Mouse (Mus musculus) lung, adult 2 months (tissue): Measurements from ENCODE around the gene Snrk. TPM values are rescaled to one million over a fixed set of nuclear protein-coding genes. Genes with fewer than 3 reads are reported as not detected.

Experiments
- DNase-seq: peaks from one replicate; pipeline ENCODE4 v3.0.0; 2022
- H3K4me1 ChIP-seq: fragments of 200-500 bp; 2 replicates; pipeline ENCODE4 v1.6.1; 2011; ENCODE audit warnings: low read length; ENCODE audit not compliant: control insufficient read depth, insufficient read depth
- H3K4me3 ChIP-seq: fragments of 200-500 bp; replicated peaks from 2 replicates; pipeline ENCODE3; 2011; ENCODE audit warnings: low read depth, mild to moderate bottlenecking, control low read depth, low read length; ENCODE audit errors: extremely low read depth
- CTCF ChIP-seq: fragments of 200-500 bp; IDR thresholded peaks from 2 replicates; pipeline ENCODE4 v1.5.1; 2011; ENCODE audit warnings: mild to moderate bottlenecking, low read length, control low read depth; ENCODE audit not compliant: insufficient read depth
- POLR2A ChIP-seq: fragments of 200-500 bp; IDR thresholded peaks from 2 replicates; pipeline ENCODE4 v1.6.1; 2011; ENCODE audit warnings: low read depth, mild to moderate bottlenecking, control low read depth, low read length, borderline replicate concordance; ENCODE audit errors: extremely low read depth
- WGBS: fragments of 180-500 bp; shearing (Covaris S2); methylation state at CpG from one replicate; pipeline ENCODE4 v1.1.7; 2018; 5-methylcytosine and 5-hydroxymethylcytosine counted together
- polyA plus RNA-seq: library from polyadenylated mRNA; depleted of rRNA; stranded (reverse); fragments of >200 nt; gene quantifications from 2 replicates; pipeline ENCODE4 v1.2.3, GENCODE M21; 2012

Gene Snrk
- polyA plus RNA-seq, 1 experiment = 107 TPM

DNA sequence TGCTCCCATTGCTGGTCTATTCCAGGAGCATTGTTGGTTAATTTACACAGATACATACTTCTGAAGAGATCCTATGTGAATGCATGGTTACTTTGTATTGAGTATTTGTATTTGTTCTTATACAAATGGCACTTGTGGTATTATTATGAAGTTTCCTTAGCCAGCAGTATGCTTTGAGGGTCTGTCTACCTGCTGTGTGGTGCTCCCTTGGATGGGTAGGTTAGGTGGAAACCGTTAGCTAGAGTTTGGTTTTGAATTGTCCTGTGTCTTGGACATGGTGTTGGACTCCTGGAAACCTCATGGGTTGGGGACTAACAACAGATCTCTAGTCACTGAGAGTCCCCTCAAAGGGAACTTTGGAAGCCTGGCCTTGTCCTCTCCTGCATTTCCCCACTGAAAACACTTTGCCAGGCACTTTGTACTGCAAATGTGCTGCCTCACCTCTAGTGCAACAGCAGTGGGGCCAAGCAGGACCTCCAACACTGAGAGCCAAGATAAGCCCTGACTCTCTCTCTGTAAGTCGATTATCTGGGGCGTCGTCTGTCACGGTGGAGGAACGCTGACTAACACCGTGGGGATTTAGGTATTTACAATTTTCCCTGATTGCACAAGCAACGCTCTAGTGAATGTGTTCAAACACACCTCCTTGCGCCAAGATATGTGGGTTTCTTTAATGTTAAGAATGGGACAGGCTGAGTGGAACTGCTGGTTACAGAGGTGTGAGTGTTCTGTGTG, 13.3 kb upstream of the Snrk start:
- TF ChIP-seq POLR2A = no peak
- 65% methylated on average over 9 of the region's 9 CpGs for WGBS
- no peak overlapping the region for H3K4me3 ChIP-seq
- no peak for DNase-seq
- H3K4me1 ChIP-seq = peaks cover 12% of the 10 kb centered on the region

DNA sequence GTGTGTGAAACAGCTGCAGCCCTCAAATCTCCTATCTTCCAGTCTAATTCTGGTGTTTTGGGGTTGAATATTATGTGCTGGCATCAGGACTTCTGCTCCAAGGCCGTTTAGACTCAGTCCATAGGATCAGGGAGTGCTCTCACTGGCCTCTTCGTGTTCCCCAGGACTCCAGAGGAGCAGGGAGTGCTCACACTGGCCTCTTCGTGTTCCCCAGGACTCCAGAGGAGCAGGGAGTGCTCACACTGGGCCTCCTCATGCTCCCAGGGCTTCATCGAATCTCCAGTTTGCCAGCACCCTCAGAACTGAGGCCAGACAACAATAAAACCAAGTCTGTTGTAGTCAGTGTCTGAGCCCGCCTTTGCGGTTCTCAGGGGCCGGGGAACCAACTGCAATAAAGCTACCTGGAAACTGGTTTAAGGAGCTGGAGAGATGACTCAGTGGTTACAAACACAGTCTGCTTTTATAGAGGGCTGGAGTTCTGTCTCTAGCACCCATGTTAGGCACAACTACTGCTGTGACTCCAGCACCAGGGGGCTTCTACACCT, 12.7 kb upstream of the Snrk start:
- Histone ChIP-seq H3K4me1 (peaks cover 15% of the 10 kb centered on the region), H3K4me3 (no peak overlapping the region)
- TF ChIP-seq POLR2A (no peak), CTCF (no peak)
- WGBS = 71% methylated on average over 7 of the region's 7 CpGs
- DNase-seq = no peak

DNA sequence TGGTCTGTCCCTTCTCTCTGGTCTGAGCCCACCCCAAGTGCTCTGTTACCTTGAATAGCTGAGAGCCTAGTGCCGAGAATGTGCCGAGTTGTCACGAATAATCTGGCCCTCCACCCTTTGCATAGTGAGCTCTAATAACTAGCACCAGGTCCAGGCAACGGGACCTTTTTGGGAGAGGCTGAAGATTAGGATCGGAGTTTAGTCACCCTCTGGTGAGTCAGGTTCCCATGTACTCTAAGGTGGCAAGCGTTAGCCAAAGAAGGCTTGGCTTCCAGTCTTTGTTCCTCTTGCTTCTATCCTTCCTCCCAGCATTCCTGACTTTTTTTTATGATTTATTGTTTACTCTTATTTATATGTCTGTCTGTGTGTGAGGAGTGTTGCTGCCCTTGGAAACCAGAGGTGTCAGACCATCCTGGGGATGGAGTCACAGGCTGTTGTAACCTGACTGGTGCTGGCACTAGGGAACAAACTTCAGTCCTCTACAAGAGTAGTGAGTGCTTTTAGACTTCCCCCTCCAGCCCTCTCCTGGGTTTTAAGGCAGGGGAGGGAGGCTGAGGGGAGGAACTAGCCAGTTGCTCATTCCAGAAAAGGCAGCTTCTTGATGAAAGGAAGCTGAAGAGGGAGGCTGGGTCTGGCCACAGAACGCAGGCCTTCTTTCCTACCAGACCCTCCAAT, 9.2 kb upstream of the Snrk start:
- Histone ChIP-seq H3K4me3 (no peak overlapping the region), H3K4me1 (peaks cover 28% of the 10 kb centered on the region)
- DNase-seq = no peak
- no peak for TF ChIP-seq CTCF
- WGBS = 38% methylated on average over 7 of the region's 7 CpGs

DNA sequence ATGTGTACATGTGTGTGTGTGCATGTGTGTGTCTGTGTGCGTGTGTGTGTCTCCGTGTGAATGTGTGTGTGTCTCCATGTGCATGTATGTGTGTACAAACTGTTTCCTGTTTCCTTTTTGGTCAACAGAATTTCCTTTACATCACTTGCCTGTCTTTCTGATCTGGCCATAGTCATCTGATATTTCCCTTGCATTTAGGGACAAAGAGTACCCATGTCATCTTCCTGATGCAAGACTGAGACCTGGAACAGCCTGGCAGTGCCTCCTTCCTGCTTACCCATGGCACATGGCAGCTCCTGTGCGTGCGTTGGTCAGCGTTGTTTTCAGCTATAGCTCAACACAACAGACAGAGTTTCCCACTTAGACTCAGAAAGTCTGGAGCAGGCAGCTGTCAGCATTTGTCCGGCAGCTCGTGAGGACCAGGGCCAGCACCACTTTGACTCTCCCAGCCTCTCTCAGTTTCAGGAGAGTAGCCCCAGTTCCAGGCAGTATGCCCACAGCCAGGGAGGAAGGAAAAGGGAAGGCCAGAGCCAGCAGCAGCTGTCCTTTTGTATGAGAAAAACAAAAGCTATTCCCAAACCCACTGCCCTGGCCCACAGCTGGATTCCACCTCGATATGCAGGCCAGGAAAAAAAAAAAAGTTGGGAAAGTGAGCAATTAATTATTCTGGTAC, 7.4 kb upstream of the Snrk start:
- TF ChIP-seq CTCF (no peak), POLR2A (peak; percentile 58; the same call in 1 of the 2 replicates)
- DNase-seq = peak; percentile 43
- 33% methylated on average over 8 of the region's 8 CpGs for WGBS
- Histone ChIP-seq H3K4me3 (no peak overlapping the region), H3K4me1 (peaks cover 28% of the 10 kb centered on the region)

DNA sequence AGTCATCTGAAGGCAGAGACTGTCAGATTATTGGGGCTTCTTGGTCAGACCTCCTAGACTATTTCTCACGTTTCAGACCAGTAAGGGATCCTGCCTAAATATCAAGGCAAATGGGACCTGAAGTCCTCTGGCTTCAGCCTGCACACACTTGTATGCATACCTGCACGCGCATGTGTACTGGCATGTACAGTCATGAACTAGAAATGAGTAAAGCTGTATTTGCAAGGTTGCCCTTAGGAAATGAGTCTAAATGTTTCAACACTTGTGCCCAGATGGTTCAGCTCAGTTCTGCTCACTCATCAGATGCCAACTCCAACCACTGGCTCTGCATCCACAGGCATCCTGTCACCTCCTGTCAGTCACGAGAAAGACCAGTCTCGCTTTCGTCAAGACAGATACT, 6.6 kb upstream of the Snrk start:
- WGBS = 60% methylated on average over 6 of the region's 6 CpGs
- no peak for DNase-seq
- Histone ChIP-seq H3K4me3 (no peak overlapping the region), H3K4me1 (peaks cover 28% of the 10 kb centered on the region)
- TF ChIP-seq CTCF = no peak
- no peak for TF ChIP-seq POLR2A

DNA sequence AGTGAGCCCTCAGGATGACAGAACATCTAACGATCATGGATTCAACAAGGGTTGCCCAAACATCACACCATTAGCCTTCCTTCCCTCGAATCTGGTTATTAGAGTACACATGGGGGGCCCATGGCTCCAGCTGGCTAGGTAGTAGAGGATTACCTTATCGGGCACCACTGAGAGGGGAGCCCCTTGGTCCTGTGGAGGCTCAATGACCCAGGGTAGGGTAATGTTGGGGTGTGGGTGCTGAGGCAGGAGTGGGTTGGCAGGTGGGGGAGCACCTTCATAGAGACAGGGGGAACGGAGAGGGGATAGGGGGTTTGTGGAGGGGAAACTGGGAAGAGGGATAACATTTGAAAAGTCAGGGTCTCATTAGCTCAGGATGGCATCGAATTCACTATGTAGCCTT, 6.1 kb upstream of the Snrk start:
- 84% methylated on average over 5 of the region's 5 CpGs for WGBS
- peaks cover 28% of the 10 kb centered on the region for H3K4me1 ChIP-seq
- TF ChIP-seq POLR2A = no peak
- TF ChIP-seq CTCF = no peak
- DNase-seq = no peak
- H3K4me3 ChIP-seq = no peak overlapping the region

DNA sequence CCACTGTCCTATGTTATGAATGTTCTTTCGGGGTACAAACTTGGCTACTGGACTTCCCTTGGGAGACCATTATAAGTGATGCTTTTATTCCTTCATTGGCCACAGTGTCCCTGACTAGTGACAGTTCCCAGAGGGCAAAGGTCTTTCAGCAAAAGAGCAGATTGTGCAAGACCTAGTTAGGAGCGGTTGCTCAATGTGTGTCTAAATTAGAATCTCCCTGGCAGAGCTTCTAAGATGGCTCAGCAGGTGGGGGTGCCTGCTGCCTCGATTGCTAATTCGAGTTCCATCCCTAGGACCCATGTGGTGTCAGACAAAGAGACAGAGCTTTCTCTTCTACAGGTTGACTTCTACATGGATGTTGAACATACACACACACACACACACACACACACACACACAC, 1.5 kb upstream of the Snrk start:
- no peak for DNase-seq
- WGBS = 64% methylated on average over 4 of the region's 4 CpGs
- no peak overlapping the region for H3K4me3 ChIP-seq
- H3K4me1 ChIP-seq = peaks cover 19% of the 10 kb centered on the region
- TF ChIP-seq POLR2A = no peak
- no peak for TF ChIP-seq CTCF

DNA sequence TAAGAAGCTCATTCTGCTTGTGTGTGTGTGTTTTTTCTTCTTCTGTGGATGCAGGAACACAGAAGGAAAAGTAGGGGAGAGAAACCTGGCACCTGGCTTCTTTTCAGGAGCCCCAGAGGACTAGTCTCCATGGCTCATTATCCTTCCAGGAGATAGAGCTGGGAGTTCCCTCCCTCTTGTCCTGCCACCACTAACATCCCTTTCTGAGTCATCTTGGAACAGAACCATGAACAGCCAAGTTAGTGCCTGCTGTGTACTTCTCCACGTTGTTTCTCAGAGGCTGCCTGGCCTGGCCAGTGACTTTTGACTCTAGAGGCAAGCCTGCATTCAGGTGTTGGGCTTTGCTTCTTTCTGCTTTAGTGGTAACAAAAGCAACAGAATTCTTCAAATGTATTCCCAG, 707 bp upstream of the Snrk start:
- Histone ChIP-seq H3K4me1 (peaks cover 23% of the 10 kb centered on the region), H3K4me3 (no peak overlapping the region)
- WGBS = 15% methylated on average over 1 of the region's 1 CpGs
- DNase-seq = no peak
- TF ChIP-seq CTCF = no peak
- TF ChIP-seq POLR2A = no peak

DNA sequence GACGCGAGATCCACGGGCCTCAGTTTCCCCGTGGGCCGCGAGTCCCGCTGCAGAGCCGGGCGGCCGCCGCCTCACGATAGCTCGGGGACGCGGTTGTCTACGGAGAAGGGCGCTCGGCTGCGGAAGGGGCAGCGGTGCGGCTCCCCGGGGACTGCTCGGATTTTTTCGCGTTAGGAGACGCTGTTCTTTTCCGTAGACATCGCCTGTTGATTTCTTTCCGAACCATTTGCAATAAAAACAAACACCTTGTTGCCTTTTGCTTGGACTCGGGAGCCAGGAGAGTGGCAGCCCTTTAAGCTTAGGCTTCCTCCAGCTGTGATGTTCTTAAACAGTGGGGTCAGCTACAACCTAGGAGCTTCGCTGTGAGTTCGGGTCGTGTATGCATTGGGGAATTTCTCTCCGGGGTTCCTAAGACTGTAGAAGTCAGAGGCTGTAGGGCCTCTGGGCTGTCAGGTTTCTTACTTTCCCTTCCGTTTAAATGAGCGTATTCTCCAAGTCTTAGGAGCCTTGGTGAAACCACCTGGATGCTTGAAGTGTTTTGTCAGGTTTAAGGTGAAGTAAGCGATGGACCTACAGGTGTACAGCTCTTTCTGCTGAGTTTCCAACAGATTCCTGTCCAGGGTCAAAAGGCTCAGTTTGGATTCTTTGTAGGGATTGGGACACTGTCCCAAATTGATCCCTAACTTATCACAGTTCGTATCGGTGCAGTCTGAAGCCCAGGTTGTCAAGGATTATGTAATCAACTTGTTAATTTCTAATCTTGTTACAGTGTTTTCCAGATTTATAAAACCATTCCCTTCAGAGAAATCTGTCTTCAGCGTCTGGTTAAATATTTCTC, 845 bp downstream of the Snrk start:
- Histone ChIP-seq H3K4me1 (peaks cover 37% of the 10 kb centered on the region), H3K4me3 (peak overlapping the region; percentile 99)
- WGBS = 1% methylated on average over 40 of the region's 40 CpGs
- TF ChIP-seq CTCF (no peak), POLR2A (0 out of 2 replicates have a peak, but pooled peaks have one; percentile 18)
- peak; percentile 63 for DNase-seq
